Mouse (Mus musculus) lung, postnatal 0 days (tissue): ENCODE measurements at regions not wholly inside any gene's neighbourhood (a gene's known extent, or its start where the extent isn't known, plus 50 kb on each side); places are given as distances from the start of the nearest gene placed in this dataset.

Experiments
- ATAC-seq: fragments of 200-750 bp; cut with Nextera tagmentation; 2 replicates; pipeline ENCODE4 v1.8.0; 2017; ENCODE audit warnings: moderate library complexity
- DNase-seq: peaks from one replicate; pipeline ENCODE4 v3.0.0-alpha.2; 2016; ENCODE audit warnings: low spot score
- H3K27ac ChIP-seq: fragments of 300-500 bp; sonication (generic); 2 replicates; pipeline ENCODE4 v1.5.1; 2014; ENCODE audit warnings: antibody characterized with exemption, mild to moderate bottlenecking, low read length, mixed read lengths
- H3K27me3 ChIP-seq: fragments of 300-500 bp; sonication (generic); replicated peaks from 2 replicates; pipeline ENCODE4 v1.6.1; 2014; ENCODE audit warnings: low read length, mixed read lengths; ENCODE audit not compliant: insufficient read depth
- H3K36me3 ChIP-seq: fragments of 300-500 bp; sonication (generic); 2 replicates; pipeline ENCODE4 v1.6.1; 2014; ENCODE audit warnings: low read length, mixed read lengths; ENCODE audit not compliant: insufficient read depth
- H3K4me1 ChIP-seq: fragments of 300-500 bp; sonication (generic); 2 replicates; pipeline ENCODE4 v1.6.1; 2014; ENCODE audit warnings: antibody characterized with exemption, low read depth, low read length, mixed read lengths; ENCODE audit not compliant: insufficient read depth
- H3K4me2 ChIP-seq: fragments of 300-500 bp; sonication (generic); replicated peaks from 2 replicates; pipeline ENCODE4 v1.6.1; 2014; ENCODE audit warnings: low read depth, mild to moderate bottlenecking, low read length, moderate library complexity, mixed read lengths
- H3K4me3 ChIP-seq: fragments of 300-500 bp; sonication (generic); 2 replicates; pipeline ENCODE4 v1.5.1; 2014; ENCODE audit warnings: low read depth, low read length
- H3K9ac ChIP-seq: fragments of 300-500 bp; sonication (generic); replicated peaks from 2 replicates; pipeline ENCODE4 v1.6.1; 2014; ENCODE audit warnings: low read depth, mild to moderate bottlenecking
- H3K9me3 ChIP-seq: fragments of 300-500 bp; sonication (generic); 2 replicates; pipeline ENCODE4 v1.6.1; 2016; ENCODE audit warnings: low read length, mixed read lengths
- CTCF ChIP-seq: IDR thresholded peaks from 2 replicates; pipeline ENCODE4 v1.5.1; 2016; ENCODE audit warnings: antibody characterized with exemption, mild to moderate bottlenecking
- EP300 ChIP-seq: IDR thresholded peaks from 2 replicates; pipeline ENCODE4 v1.6.1; 2016; ENCODE audit warnings: antibody characterized with exemption, mild to moderate bottlenecking, control low read depth
- WGBS: fragments of 180-500 bp; shearing (Covaris S2); extraction: QIAGEN DNeasy Blood & Tissue Kit; methylation state at CpG from one replicate; pipeline ENCODE4 v1.1.7; 2014; 5-methylcytosine and 5-hydroxymethylcytosine counted together

DNA sequence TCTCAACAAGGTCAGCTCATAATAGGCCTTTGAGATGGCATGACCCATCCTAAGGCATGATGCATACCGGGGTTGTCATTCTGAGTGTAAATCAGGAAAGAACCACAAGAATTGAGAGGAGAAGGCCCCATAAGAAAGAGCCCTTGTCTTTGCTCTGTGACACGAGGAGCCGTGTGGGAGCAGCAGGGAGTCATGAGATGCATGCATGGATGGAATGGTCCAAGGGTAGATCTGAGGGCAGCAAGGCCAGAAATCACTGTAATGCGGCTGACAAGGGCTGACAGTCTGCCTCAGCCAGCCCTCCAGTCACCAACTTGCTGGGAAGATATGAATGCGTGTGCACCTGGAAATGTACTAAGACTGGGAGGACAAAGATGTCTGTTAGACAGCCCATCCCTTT is 307.4 kb upstream of the Jarid2 start:
- H3K4me2 ChIP-seq = no peak overlapping the region
- H3K36me3 ChIP-seq = no peaks in the 10 kb centered on the region
- DNase-seq (no peak), ATAC-seq (no peak)
- TF ChIP-seq CTCF (no peak), EP300 (no peak)
- H3K9me3 ChIP-seq = no peaks in the 10 kb centered on the region
- no peak overlapping the region for H3K4me3 ChIP-seq
- 90% methylated on average over 5 of the region's 5 CpGs for WGBS
- H3K4me1 ChIP-seq = no peaks in the 10 kb centered on the region; the same call in 1 of the 2 replicates
- no peaks in the 10 kb centered on the region for H3K27me3 ChIP-seq
- no peak overlapping the region for H3K27ac ChIP-seq
- H3K9ac ChIP-seq = no peak overlapping the region

DNA sequence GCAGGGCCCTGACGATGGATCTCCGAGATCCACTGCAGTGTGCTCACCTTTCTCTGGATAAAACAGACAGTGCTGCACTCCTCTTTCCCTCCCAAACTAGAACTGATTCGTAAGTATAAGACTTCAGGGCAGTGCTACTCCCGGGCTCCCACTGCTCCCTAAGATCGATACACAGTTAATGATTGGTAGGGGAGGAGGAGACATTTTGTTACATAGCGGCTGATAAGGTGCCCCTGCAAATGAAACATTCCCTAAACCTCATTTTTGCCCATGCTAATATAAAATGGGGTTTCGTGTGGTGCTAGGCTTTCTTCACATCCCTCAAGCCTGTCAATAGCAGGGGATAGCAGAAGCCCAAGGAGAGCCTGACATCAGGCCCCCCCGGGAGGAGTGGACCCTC is 298.8 kb upstream of the Jarid2 start:
- Histone ChIP-seq H3K4me3 (no peak overlapping the region), H3K9ac (no peak overlapping the region), H3K27ac (no peak overlapping the region), H3K36me3 (no peaks in the 10 kb centered on the region), H3K9me3 (no peaks in the 10 kb centered on the region), H3K27me3 (no peaks in the 10 kb centered on the region), H3K4me1 (no peaks in the 10 kb centered on the region), H3K4me2 (no peak overlapping the region)
- 78% methylated on average over 8 of the region's 8 CpGs for WGBS
- DNase-seq (no peak), ATAC-seq (no peak)
- TF ChIP-seq CTCF (no peak), EP300 (no peak)

DNA sequence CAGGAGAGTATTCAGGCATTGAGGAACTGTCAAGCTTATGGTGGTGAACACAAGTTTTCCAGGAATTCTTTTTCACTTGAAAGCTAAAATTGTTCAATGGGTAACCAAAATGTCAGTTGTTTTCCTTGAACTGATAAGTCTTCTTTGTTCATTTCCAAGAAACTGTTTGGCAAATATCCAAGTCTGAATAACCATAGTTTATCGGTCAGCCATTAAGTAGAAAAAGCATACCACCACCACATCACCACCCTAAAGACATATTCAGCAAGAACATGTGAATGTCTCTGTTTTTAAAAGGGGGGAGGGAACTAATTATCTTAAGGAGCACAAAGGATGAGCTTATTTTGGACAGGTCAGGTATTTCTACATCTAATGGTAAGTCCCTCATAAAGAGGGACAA is 291.6 kb upstream of the Jarid2 start:
- no peak overlapping the region for H3K9ac ChIP-seq
- H3K9me3 ChIP-seq = no peaks in the 10 kb centered on the region
- H3K27ac ChIP-seq = no peak overlapping the region
- H3K4me2 ChIP-seq = no peak overlapping the region
- TF ChIP-seq EP300 (no peak), CTCF (no peak)
- H3K36me3 ChIP-seq = no peaks in the 10 kb centered on the region
- no peaks in the 10 kb centered on the region for H3K4me1 ChIP-seq
- no peak overlapping the region for H3K4me3 ChIP-seq
- H3K27me3 ChIP-seq = no peaks in the 10 kb centered on the region
- no peak for DNase-seq
- 50% methylated on average over 1 of the region's 1 CpGs for WGBS
- no peak for ATAC-seq

DNA sequence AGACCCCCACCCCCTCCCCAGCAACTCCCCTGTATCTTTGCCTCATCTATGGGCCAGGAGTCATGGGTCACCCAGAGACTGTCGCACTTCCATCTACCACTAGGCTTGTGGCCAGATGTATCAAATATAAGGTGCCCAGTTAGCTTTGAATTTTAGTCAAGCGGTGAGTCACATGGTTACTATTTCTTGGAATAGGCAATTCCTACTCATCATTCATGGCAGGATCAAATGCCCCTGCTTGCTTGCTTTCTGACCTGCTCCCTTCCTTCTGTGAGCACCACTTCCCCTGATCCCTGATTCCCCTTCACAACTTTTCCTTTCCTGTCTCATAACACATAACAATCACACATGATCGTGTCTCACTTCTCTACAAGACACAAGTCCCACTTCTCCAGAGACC is 288.2 kb upstream of the Jarid2 start:
- TF ChIP-seq CTCF (no peak), EP300 (no peak)
- 89% methylated on average over 3 of the region's 3 CpGs for WGBS
- Histone ChIP-seq H3K27ac (no peak overlapping the region), H3K9ac (no peak overlapping the region), H3K36me3 (no peaks in the 10 kb centered on the region), H3K9me3 (no peaks in the 10 kb centered on the region), H3K4me2 (no peak overlapping the region), H3K4me3 (no peak overlapping the region), H3K4me1 (no peaks in the 10 kb centered on the region), H3K27me3 (no peaks in the 10 kb centered on the region)
- DNase-seq = no peak
- no peak for ATAC-seq

DNA sequence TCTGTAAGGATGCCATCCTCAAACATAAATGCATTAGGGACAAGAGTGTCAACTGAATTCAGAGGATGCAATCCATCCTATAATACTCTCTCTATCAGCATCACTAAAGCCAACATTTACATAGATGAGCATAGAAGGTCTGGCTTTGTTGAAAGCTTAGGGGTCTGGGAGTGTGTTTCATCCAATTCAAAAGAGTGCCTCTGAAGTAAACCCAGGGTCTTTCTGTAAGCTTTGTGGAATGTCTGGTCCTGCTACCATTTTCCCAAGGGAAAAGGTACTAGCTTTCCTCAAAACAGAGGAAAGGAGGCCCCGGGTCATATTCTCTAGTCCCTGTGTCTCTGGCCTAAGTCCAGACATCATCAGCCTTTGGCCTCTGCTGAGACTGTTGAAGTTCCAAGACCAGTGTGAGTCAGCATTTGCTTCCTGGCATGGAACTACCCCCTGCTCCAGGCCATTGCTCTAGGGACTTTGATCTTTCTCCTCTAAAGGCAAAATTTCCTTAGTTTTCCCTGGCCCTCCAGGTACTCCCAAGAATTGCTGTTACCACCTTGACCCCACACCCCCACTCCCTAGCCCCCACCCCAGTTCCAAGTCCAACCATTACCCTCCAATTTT is 280.0 kb upstream of the Jarid2 start:
- H3K9me3 ChIP-seq = no peaks in the 10 kb centered on the region
- no peaks in the 10 kb centered on the region for H3K36me3 ChIP-seq
- no peaks in the 10 kb centered on the region for H3K4me1 ChIP-seq
- no peak overlapping the region for H3K9ac ChIP-seq
- WGBS = 58% methylated on average over 1 of the region's 1 CpGs
- no peak overlapping the region for H3K27ac ChIP-seq
- H3K4me3 ChIP-seq = no peak overlapping the region
- no peak for TF ChIP-seq EP300
- TF ChIP-seq CTCF = no peak
- DNase-seq (no peak), ATAC-seq (no peak)
- no peak overlapping the region for H3K4me2 ChIP-seq
- H3K27me3 ChIP-seq = no peaks in the 10 kb centered on the region

DNA sequence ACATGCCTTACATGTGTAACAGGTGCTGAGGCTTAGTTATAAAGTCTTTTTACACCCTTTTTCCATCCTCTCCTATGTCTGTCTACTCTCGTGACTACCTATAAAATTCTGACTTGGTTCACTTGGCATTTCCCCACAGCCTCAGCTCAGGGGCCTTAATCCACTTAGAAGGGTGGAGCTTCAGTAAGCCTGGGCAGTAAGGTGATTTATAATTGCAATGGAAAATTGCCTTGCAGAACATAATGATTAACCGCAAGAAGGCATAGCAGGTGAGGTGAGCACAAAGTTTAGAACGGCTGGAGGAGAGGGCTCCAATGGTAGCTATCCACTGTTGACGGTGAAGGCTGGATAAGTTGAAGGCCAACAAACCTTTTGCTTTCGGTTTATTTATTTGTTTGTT is 278.1 kb upstream of the Jarid2 start:
- Histone ChIP-seq H3K4me3 (no peak overlapping the region), H3K27me3 (no peaks in the 10 kb centered on the region), H3K36me3 (no peaks in the 10 kb centered on the region), H3K9me3 (no peaks in the 10 kb centered on the region), H3K9ac (no peak overlapping the region), H3K27ac (no peak overlapping the region), H3K4me1 (no peaks in the 10 kb centered on the region), H3K4me2 (no peak overlapping the region)
- ATAC-seq (no peak), DNase-seq (no peak)
- no peak for TF ChIP-seq EP300
- no peak for TF ChIP-seq CTCF
- WGBS = 91% methylated on average over 5 of the region's 5 CpGs

DNA sequence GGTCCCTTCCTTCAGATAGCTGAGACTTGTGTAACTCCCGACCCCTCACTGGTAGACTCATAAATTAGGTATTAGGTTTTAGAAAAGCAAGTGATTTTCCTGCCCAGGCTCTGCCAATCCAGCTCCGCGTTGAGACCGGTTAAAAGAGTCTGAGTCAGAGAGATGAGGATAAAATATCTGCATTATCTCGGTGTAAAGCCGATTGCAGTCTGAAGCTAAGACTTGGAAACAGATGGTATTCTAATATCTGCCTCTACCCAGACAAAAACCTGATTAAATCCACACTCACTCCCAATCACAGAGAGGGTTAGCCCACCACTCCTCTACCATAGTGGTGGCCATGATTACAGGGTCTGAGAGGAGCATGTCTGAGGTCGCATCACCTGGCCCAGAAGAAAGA is 276.1 kb upstream of the Jarid2 start:
- H3K9me3 ChIP-seq = no peaks in the 10 kb centered on the region
- H3K4me1 ChIP-seq = no peaks in the 10 kb centered on the region
- no peak overlapping the region for H3K4me3 ChIP-seq
- TF ChIP-seq EP300 (no peak), CTCF (no peak)
- no peak overlapping the region for H3K4me2 ChIP-seq
- no peak overlapping the region for H3K9ac ChIP-seq
- DNase-seq (no peak), ATAC-seq (no peak)
- WGBS = 83% methylated on average over 7 of the region's 7 CpGs
- no peaks in the 10 kb centered on the region for H3K27me3 ChIP-seq
- H3K36me3 ChIP-seq = no peaks in the 10 kb centered on the region
- H3K27ac ChIP-seq = no peak overlapping the region
